Mouse (Mus musculus): Measurements from ENCODE around the gene Aff1. TPM values are rescaled to one million over a fixed set of nuclear protein-coding genes. Genes with fewer than 3 reads are reported as not detected.

Aff1 gene
- total and polyA plus RNA-seq, 2 experiments from 2014 or later, result 2.6 to 4.0 TPM

GRCm38 (mm10) chr5:103830886-103831285 is 138.7 kb downstream of the Aff1 start:
- Histone ChIP-seq H3K4me1 (ENCODE audit: insufficient read depth, low read length) (0 out of 2 replicates have a peak, but pooled peaks cover 5% of the 10 kb centered on the region), H3K9ac (replicated peaks; ENCODE audit: low read length) (no peak overlapping the region), H3K4me2 (ENCODE audit: low read depth, low read length) (no peak overlapping the region), H3K27me3 (ENCODE audit: insufficient read depth, low read length) (no peaks in the 10 kb centered on the region), H3K9me3 (ENCODE audit: low read length) (no peaks in the 10 kb centered on the region), H3K4me3 (ENCODE audit: low read length) (no peak overlapping the region), H3K36me3 (ENCODE audit: insufficient read depth, low read length) (no peaks in the 10 kb centered on the region), H3K27ac (no peak overlapping the region)
- DNase-seq (ENCODE audit: low spot score) (no peak), ATAC-seq (no peak)
- WGBS, result 91% methylated on average over 1 of the region's 1 CpGs
- TF ChIP-seq CTCF (IDR thresholded peaks at IDR 0.05; ENCODE audit: low read depth), result no peak

GRCm38 (mm10) chr5:103835471-103836147 is 143.4 kb downstream of the Aff1 start:
- Histone ChIP-seq H3K27ac (no peak overlapping the region), H3K4me1 (ENCODE audit: insufficient read depth, low read length) (0 out of 2 replicates have a peak, but pooled peaks cover 5% of the 10 kb centered on the region), H3K9ac (replicated peaks; ENCODE audit: low read length) (no peak overlapping the region), H3K36me3 (ENCODE audit: insufficient read depth, low read length) (no peaks in the 10 kb centered on the region), H3K27me3 (ENCODE audit: insufficient read depth, low read length) (no peaks in the 10 kb centered on the region), H3K4me2 (ENCODE audit: low read depth, low read length) (no peak overlapping the region), H3K9me3 (ENCODE audit: low read length) (no peaks in the 10 kb centered on the region), H3K4me3 (ENCODE audit: low read length) (no peak overlapping the region)
- ATAC-seq (0 out of 2 replicates have a peak, but pooled peaks have one; percentile 33), DNase-seq (ENCODE audit: low spot score) (peak; percentile 32)
- TF ChIP-seq CTCF (IDR thresholded peaks at IDR 0.05; ENCODE audit: low read depth), result no peak
- WGBS, result 46% methylated on average over 15 of the region's 15 CpGs

DNA sequence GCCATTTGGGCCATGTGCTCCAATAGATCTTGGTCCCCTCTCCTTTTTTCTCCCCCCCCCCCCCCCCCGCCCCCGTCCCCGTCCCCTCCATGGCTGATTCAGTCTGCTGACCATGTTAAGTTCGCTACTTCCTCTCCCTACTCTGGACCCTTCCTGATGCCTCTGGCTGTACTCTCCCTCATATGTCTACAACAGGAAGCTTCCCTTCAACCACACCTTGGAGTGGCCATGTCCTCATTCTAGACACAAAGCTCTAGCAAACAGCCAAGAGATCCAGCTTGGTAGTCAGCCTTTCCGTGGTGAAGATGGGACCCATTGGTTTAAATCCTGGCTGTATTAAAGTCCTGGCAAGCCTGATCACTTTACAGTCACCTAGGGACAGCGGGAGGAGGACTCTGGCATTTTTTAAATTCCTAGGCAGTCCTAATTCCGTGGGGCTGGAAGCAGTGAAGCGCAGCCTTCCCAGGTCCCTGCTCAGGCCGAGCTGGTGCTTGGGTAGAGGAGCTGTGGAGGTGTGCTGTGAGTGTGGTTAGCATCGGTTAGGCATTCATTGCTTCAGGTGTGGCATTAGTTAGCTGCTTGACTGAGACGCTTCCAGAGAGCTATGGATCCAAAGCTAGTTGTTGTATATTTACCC is 144.1 kb downstream of the Aff1 start:
- no peak for TF ChIP-seq CTCF (IDR thresholded peaks at IDR 0.05; ENCODE audit: low read depth)
- H3K9ac ChIP-seq (replicated peaks; ENCODE audit: low read length), result no peak overlapping the region
- no peak overlapping the region for H3K4me3 ChIP-seq (ENCODE audit: low read length)
- 0 out of 2 replicates have a peak, but pooled peaks cover 5% of the 10 kb centered on the region for H3K4me1 ChIP-seq (ENCODE audit: insufficient read depth, low read length)
- H3K36me3 ChIP-seq (ENCODE audit: insufficient read depth, low read length), result no peaks in the 10 kb centered on the region
- no peaks in the 10 kb centered on the region for H3K27me3 ChIP-seq (ENCODE audit: insufficient read depth, low read length)
- H3K9me3 ChIP-seq (ENCODE audit: low read length), result no peaks in the 10 kb centered on the region
- no peak overlapping the region for H3K4me2 ChIP-seq (ENCODE audit: low read depth, low read length)
- WGBS, result 72% methylated on average over 9 of the region's 11 CpGs
- DNase-seq (ENCODE audit: low spot score) (no peak), ATAC-seq (no peak)
- no peak overlapping the region for H3K27ac ChIP-seq

- TF ChIP-seq CTCF (IDR thresholded peaks at IDR 0.05; ENCODE audit: low read depth), result 0 out of 2 replicates have a peak, but pooled peaks have one; percentile 8
- Histone ChIP-seq H3K36me3 (ENCODE audit: insufficient read depth, low read length) (no peaks in the 10 kb centered on the region), H3K9me3 (ENCODE audit: low read length) (no peaks in the 10 kb centered on the region), H3K27me3 (ENCODE audit: insufficient read depth, low read length) (no peaks in the 10 kb centered on the region), H3K4me2 (ENCODE audit: low read depth, low read length) (no peak overlapping the region), H3K4me3 (ENCODE audit: low read length) (no peak overlapping the region), H3K27ac (no peak overlapping the region), H3K9ac (replicated peaks; ENCODE audit: low read length) (no peak overlapping the region), H3K4me1 (ENCODE audit: insufficient read depth, low read length) (0 out of 2 replicates have a peak, but pooled peaks cover 5% of the 10 kb centered on the region)
- DNase-seq (ENCODE audit: low spot score) (no peak), ATAC-seq (no peak)
- 83% methylated on average over 15 of the region's 15 CpGs for WGBS
Measured at GRCm38 (mm10) chr5:103838550-103839264, 146.5 kb downstream of the Aff1 start.

DNA sequence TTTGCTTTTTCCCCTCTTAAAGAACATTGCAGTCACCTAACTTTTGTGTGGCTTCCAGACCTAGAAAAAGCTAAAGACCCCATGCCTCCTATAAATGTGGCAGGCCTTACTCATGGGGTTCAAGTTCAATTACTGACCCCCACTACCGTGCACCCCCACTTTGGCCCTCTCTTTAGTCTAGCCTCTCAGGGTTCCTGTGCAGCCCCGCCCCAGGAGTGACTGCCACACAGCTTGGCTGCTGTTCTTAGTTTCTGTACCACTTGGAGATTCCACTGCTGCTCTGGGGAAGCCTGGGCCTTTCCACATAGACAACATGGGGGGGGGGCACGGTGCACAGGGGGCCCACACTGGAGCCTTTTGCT is 147.1 kb downstream of the Aff1 start:
- 0 out of 2 replicates have a peak, but pooled peaks cover 5% of the 10 kb centered on the region for H3K4me1 ChIP-seq (ENCODE audit: insufficient read depth, low read length)
- 68% methylated on average over 3 of the region's 3 CpGs for WGBS
- no peak overlapping the region for H3K27ac ChIP-seq
- no peak overlapping the region for H3K9ac ChIP-seq (replicated peaks; ENCODE audit: low read length)
- DNase-seq (ENCODE audit: low spot score) (no peak), ATAC-seq (no peak)
- H3K4me3 ChIP-seq (ENCODE audit: low read length), result no peak overlapping the region
- H3K9me3 ChIP-seq (ENCODE audit: low read length), result no peaks in the 10 kb centered on the region
- no peak overlapping the region for H3K4me2 ChIP-seq (ENCODE audit: low read depth, low read length)
- TF ChIP-seq CTCF (IDR thresholded peaks at IDR 0.05; ENCODE audit: low read depth), result no peak
- H3K27me3 ChIP-seq (ENCODE audit: insufficient read depth, low read length), result no peaks in the 10 kb centered on the region
- no peaks in the 10 kb centered on the region for H3K36me3 ChIP-seq (ENCODE audit: insufficient read depth, low read length)

DNA sequence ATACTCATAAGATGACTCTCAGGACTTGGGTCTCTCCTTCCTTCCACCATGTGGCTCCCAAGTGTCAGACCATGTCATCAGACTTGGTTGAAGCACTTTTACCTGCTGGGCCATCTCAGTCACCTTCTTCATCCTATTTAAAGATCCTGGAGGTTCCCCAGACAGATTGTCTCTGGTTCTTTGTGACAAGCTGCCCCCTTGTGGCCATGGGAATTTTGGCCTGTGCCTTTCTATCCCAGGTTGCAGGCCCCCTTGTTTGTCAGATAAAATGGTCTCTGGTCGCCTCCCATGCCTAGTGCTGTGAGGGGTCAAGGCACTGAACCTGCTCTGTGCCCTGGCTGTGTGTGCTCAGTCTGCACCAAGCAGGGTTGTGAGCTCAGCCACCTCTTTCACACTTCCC is 151.8 kb downstream of the Aff1 start:
- Histone ChIP-seq H3K27me3 (ENCODE audit: insufficient read depth, low read length) (no peaks in the 10 kb centered on the region), H3K4me1 (ENCODE audit: insufficient read depth, low read length) (peaks cover 7% of the 10 kb centered on the region; the same call in 1 of the 2 replicates), H3K9ac (replicated peaks; ENCODE audit: low read length) (no peak overlapping the region), H3K4me3 (ENCODE audit: low read length) (no peak overlapping the region), H3K36me3 (ENCODE audit: insufficient read depth, low read length) (no peaks in the 10 kb centered on the region; the same call in 1 of the 2 replicates), H3K9me3 (ENCODE audit: low read length) (no peaks in the 10 kb centered on the region), H3K27ac (no peak overlapping the region), H3K4me2 (ENCODE audit: low read depth, low read length) (no peak overlapping the region)
- peak; percentile 72 for TF ChIP-seq CTCF (IDR thresholded peaks at IDR 0.05; ENCODE audit: low read depth)
- ATAC-seq, result no peak
- peak; percentile 69 for DNase-seq (ENCODE audit: low spot score)
- WGBS, result 73% methylated on average over 1 of the region's 1 CpGs
